Mouse (Mus musculus): ENCODE measurements around the gene Glrx2.
A peak's percentile ranks its signal among the peaks of the same experiment; 100 is the strongest.

The Glrx2 gene

GRCm38 (mm10) chr1:143745871-143746270 is 29.7 kb downstream of the Glrx2 start:
- no peak for DNase-seq

GRCm38 (mm10) chr1:143762159-143762558 is 46.0 kb downstream of the Glrx2 start:
- no peak for DNase-seq

- DNase-seq: no peak
Measured at GRCm38 (mm10) chr1:143764443-143764842, 48.3 kb downstream of the Glrx2 start.

GRCm38 (mm10) chr1:143765801-143766200 is 49.7 kb downstream of the Glrx2 start:
- DNase-seq: no peak

GRCm38 (mm10) chr1:143766238-143766637 is 50.1 kb downstream of the Glrx2 start:
- no peak for DNase-seq

GRCm38 (mm10) chr1:143770444-143771109 is 54.4 kb downstream of the Glrx2 start:
- peak; percentile 18 for DNase-seq

- no peak for DNase-seq
Measured at GRCm38 (mm10) chr1:143773082-143773481, 56.9 kb downstream of the Glrx2 start.

- DNase-seq: no peak
Measured at GRCm38 (mm10) chr1:143773909-143774308, 57.8 kb downstream of the Glrx2 start.

- DNase-seq: peak; percentile 97
Measured at GRCm38 (mm10) chr1:143776446-143777411, 60.6 kb downstream of the Glrx2 start, which contains the start of the genes Trove2 and Uchl5. Gene Trove2, minus strand, starts transcription at chr1:143777068. Gene Uchl5, plus strand, starts transcription at chr1:143777272.

GRCm38 (mm10) chr1:143777558-143778218 is 61.5 kb downstream of the Glrx2 start:
- no peak for DNase-seq

- DNase-seq: peak; percentile 52
Measured at GRCm38 (mm10) chr1:143788584-143789227, 72.6 kb downstream of the Glrx2 start.
